Mouse (Mus musculus) embryonic fibroblast, embryonic 13.5 days (primary cell): ENCODE data around the gene Sema5a.

Experiments
- CTCF ChIP-seq: IDR thresholded peaks from 2 replicates; pipeline ENCODE4 v1.5.1; 2011; ENCODE audit warnings: mild to moderate bottlenecking, control low read depth, low read length, moderate library complexity, borderline replicate concordance; ENCODE audit not compliant: insufficient read depth
- POLR2A ChIP-seq: IDR thresholded peaks from 2 replicates; pipeline ENCODE4 v1.6.1; 2011; ENCODE audit warnings: low read depth, mild to moderate bottlenecking, control low read depth, low read length, moderate library complexity

GRCm38 (mm10) chr15:32433833-32434155, 189.2 kb downstream of the Sema5a start:
- TF ChIP-seq CTCF (no peak), POLR2A (no peak)
